Mouse (Mus musculus) lung, embryonic 14.5 days (tissue): ENCODE measurements around the gene Lmbr1. TPM values are rescaled to one million over a fixed set of nuclear protein-coding genes. Genes with fewer than 3 reads are reported as not detected.

Experiments used
- ATAC-seq: fragments of 200-750 bp; cut with Nextera tagmentation; 2 replicates; pipeline ENCODE4 v1.8.0; 2017; ENCODE audit warnings: mild to moderate bottlenecking, moderate TSS enrichment, moderate library complexity; ENCODE audit not compliant: insufficient read depth
- DNase-seq: peaks from one replicate; pipeline ENCODE4 v3.0.0-alpha.2; 2015
- H3K27ac ChIP-seq: fragments of 300-500 bp; sonication (generic); 2 replicates; pipeline ENCODE4 v1.5.1; 2014; ENCODE audit warnings: low read depth, mild to moderate bottlenecking, moderate library complexity
- H3K27me3 ChIP-seq: fragments of 300-500 bp; sonication (generic); 2 replicates; pipeline ENCODE4 v1.6.1; 2014; ENCODE audit warnings: low read length, control low read depth; ENCODE audit not compliant: insufficient read depth
- H3K36me3 ChIP-seq: fragments of 300-500 bp; sonication (generic); 2 replicates; pipeline ENCODE4 v1.6.1; 2014; ENCODE audit warnings: control low read depth; ENCODE audit not compliant: insufficient read depth
- H3K4me1 ChIP-seq: fragments of 300-500 bp; sonication (generic); 2 replicates; pipeline ENCODE4 v1.6.1; 2014; ENCODE audit warnings: antibody characterized with exemption, control low read depth; ENCODE audit not compliant: insufficient read depth
- H3K4me2 ChIP-seq: fragments of 300-500 bp; sonication (generic); 2 replicates; pipeline ENCODE4 v1.6.1; 2014; ENCODE audit warnings: mild to moderate bottlenecking
- H3K4me3 ChIP-seq: fragments of 300-500 bp; sonication (generic); 2 replicates; pipeline ENCODE4 v1.5.1; 2014; ENCODE audit warnings: low read depth, low read length
- H3K9ac ChIP-seq: fragments of 300-500 bp; sonication (generic); 2 replicates; pipeline ENCODE4 v1.6.1; 2014
- H3K9me3 ChIP-seq: fragments of 300-500 bp; sonication (generic); 2 replicates; pipeline ENCODE4 v1.6.1; 2016; ENCODE audit warnings: low read depth, low read length, control low read depth
- CTCF ChIP-seq: IDR thresholded peaks from 2 replicates; pipeline ENCODE4 v1.5.1; 2016; ENCODE audit warnings: antibody characterized with exemption, low read depth
- WGBS: fragments of 180-500 bp; shearing (Covaris S2); extraction: QIAGEN DNeasy Blood & Tissue Kit; methylation state at CpG from one replicate; pipeline ENCODE4 v1.1.7; 2014; 5-methylcytosine and 5-hydroxymethylcytosine counted together
- polyA plus RNA-seq: library from polyadenylated mRNA; unstranded; fragments of >200 nt; fragmentation: Nextera tagmentation; extraction: Ambion mirVana; gene quantifications from 2 replicates; pipeline ENCODE4 v1.2.1, GENCODE M21; 2014

Lmbr1 gene
- polyA plus RNA-seq, 1 experiment from 2014 or later, result 12.8 TPM

GRCm38 (mm10) chr5:29270879-29271278, 107.3 kb downstream of the Lmbr1 start:
- ATAC-seq (no peak), DNase-seq (peak; percentile 55)

GRCm38 (mm10) chr5:29253876-29254275, 124.3 kb downstream of the Lmbr1 start:
- Histone ChIP-seq H3K9ac (no peak overlapping the region), H3K27ac (no peak overlapping the region), H3K36me3 (no peaks in the 10 kb centered on the region), H3K4me1 (no peaks in the 10 kb centered on the region), H3K4me2 (no peak overlapping the region), H3K4me3 (no peak overlapping the region), H3K9me3 (no peaks in the 10 kb centered on the region), H3K27me3 (no peaks in the 10 kb centered on the region)
- TF ChIP-seq CTCF, result no peak
- WGBS, result 56% methylated on average over 2 of the region's 2 CpGs
- peak; percentile 3 for DNase-seq
- no peak for ATAC-seq

More at GRCm38 (mm10) chr5:29270879-29271278, 107.3 kb downstream of the Lmbr1 start:
- H3K4me2 ChIP-seq, result no peak overlapping the region
- 49% methylated on average over 4 of the region's 4 CpGs for WGBS
- H3K27me3 ChIP-seq, result no peaks in the 10 kb centered on the region
- no peaks in the 10 kb centered on the region for H3K36me3 ChIP-seq
- no peaks in the 10 kb centered on the region; the same call in 1 of the 2 replicates for H3K9me3 ChIP-seq
- no peak overlapping the region for H3K4me3 ChIP-seq
- peak; percentile 59 for TF ChIP-seq CTCF
- H3K27ac ChIP-seq, result no peak overlapping the region
- H3K9ac ChIP-seq, result no peak overlapping the region
- H3K4me1 ChIP-seq, result no peaks in the 10 kb centered on the region

GRCm38 (mm10) chr5:29251496-29251873, 126.7 kb downstream of the Lmbr1 start:
- no peaks in the 10 kb centered on the region for H3K27me3 ChIP-seq
- H3K4me3 ChIP-seq, result no peak overlapping the region
- ATAC-seq (no peak), DNase-seq (no peak)
- no peaks in the 10 kb centered on the region for H3K4me1 ChIP-seq
- no peaks in the 10 kb centered on the region for H3K9me3 ChIP-seq
- WGBS, result 71% methylated on average over 1 of the region's 1 CpGs
- no peak overlapping the region for H3K4me2 ChIP-seq
- H3K27ac ChIP-seq, result no peak overlapping the region
- H3K9ac ChIP-seq, result no peak overlapping the region
- TF ChIP-seq CTCF, result no peak
- H3K36me3 ChIP-seq, result no peaks in the 10 kb centered on the region

- no peak overlapping the region for H3K27ac ChIP-seq
- DNase-seq, result peak; percentile 30
- no peaks in the 10 kb centered on the region for H3K4me1 ChIP-seq
- H3K4me3 ChIP-seq, result no peak overlapping the region
- H3K36me3 ChIP-seq, result no peaks in the 10 kb centered on the region
- ATAC-seq, result no peak
- H3K9ac ChIP-seq, result no peak overlapping the region
- no peak overlapping the region for H3K4me2 ChIP-seq
- no peak for TF ChIP-seq CTCF
- H3K27me3 ChIP-seq, result no peaks in the 10 kb centered on the region
- WGBS, result 57% methylated on average over 8 of the region's 8 CpGs
- no peaks in the 10 kb centered on the region for H3K9me3 ChIP-seq
Measured at GRCm38 (mm10) chr5:29250795-29251495, 127.2 kb downstream of the Lmbr1 start.

GRCm38 (mm10) chr5:29244769-29245168, 133.4 kb downstream of the Lmbr1 start:
- WGBS, result no CpG with 5 or more reads among the region's 1 CpGs
- Histone ChIP-seq H3K27ac (no peak overlapping the region), H3K4me1 (no peaks in the 10 kb centered on the region), H3K4me3 (no peak overlapping the region), H3K9ac (no peak overlapping the region), H3K9me3 (no peaks in the 10 kb centered on the region), H3K36me3 (no peaks in the 10 kb centered on the region), H3K27me3 (no peaks in the 10 kb centered on the region), H3K4me2 (no peak overlapping the region)
- no peak for TF ChIP-seq CTCF
- no peak for DNase-seq
- no peak for ATAC-seq

GRCm38 (mm10) chr5:29238379-29238778, 139.8 kb downstream of the Lmbr1 start:
- ATAC-seq (peak; percentile 75), DNase-seq (peak; percentile 44)
- no peak overlapping the region for H3K27ac ChIP-seq
- no peak for TF ChIP-seq CTCF
- H3K9me3 ChIP-seq, result no peaks in the 10 kb centered on the region
- H3K4me2 ChIP-seq, result no peak overlapping the region
- no peaks in the 10 kb centered on the region for H3K4me1 ChIP-seq
- no peak overlapping the region for H3K9ac ChIP-seq
- no peaks in the 10 kb centered on the region for H3K36me3 ChIP-seq
- no peaks in the 10 kb centered on the region for H3K27me3 ChIP-seq
- H3K4me3 ChIP-seq, result no peak overlapping the region

GRCm38 (mm10) chr5:29230481-29230880, 147.7 kb downstream of the Lmbr1 start:
- Histone ChIP-seq H3K4me3 (no peak overlapping the region), H3K4me1 (no peaks in the 10 kb centered on the region), H3K9me3 (no peaks in the 10 kb centered on the region), H3K9ac (no peak overlapping the region), H3K36me3 (no peaks in the 10 kb centered on the region), H3K27me3 (no peaks in the 10 kb centered on the region), H3K4me2 (no peak overlapping the region), H3K27ac (no peak overlapping the region)
- DNase-seq, result no peak
- no peak for TF ChIP-seq CTCF
- no peak for ATAC-seq
- 72% methylated on average over 2 of the region's 2 CpGs for WGBS
